Mouse (Mus musculus) megakaryocyte, embryonic 14.5 days (primary cell): ENCODE measurements around the gene Pax9.

Experiments
- FLI1 ChIP-seq: IDR thresholded peaks from 2 replicates; pipeline ENCODE4 v1.6.1; 2012; ENCODE audit warnings: low read length, inconsistent platforms, mixed read lengths
- GATA1 ChIP-seq: IDR thresholded peaks from 3 replicates; pipeline ENCODE4 v1.6.1; 2012; ENCODE audit warnings: mixed read lengths, low read length, inconsistent platforms, borderline replicate concordance

GRCm38 (mm10) chr12:56692536-56692935 lies 969 bp downstream of the Pax9 start:
- TF ChIP-seq GATA1, result no peak
- no peak for TF ChIP-seq FLI1
